Comparison of ENCODE assay signal across 15 mouse cellular contexts in the genomic region with DNA sequence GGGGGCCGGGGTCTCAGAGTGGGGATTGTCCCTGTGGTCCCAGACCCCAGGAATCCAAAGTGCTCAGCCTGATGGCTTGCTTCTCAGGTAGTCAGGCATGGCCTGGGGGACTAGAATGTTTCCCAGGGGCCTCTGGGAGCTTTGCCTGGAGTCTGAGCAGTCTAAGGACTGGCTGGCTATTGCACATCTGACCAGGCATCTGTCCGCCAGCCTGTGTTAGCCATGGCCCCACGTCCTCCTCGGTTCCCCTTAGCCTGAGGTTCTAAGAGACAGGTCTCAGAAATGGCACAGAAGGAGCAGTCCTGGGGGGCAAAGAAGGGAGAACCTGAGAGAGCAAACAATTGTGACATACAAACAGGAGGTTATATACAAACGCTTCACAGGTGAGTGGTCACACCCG.
"Had no signal": no experiment of that assay in that cellular context is flagged by ENCODE, and none has a peak within 500 bp of the region (broad histone marks: within the 10 kb centered on the region; RNA-seq: fewer than 3 reads in every experiment).

No protein-coding gene starts in this region.

- H3K36me3 ChIP-seq: lung, embryonic 15.5 days; midbrain, embryonic 13.5 days; neural tube, embryonic 12.5 days; stomach, embryonic 15.5 days had no signal

- H3K27ac ChIP-seq: lung, embryonic 15.5 days; macrophage; midbrain, embryonic 13.5 days; neural tube, embryonic 12.5 days; stomach, embryonic 15.5 days; stomach, postnatal 0 days had no signal

- H3K27me3 ChIP-seq: lung, embryonic 15.5 days; megakaryocyte, embryonic 14.5 days; midbrain, embryonic 13.5 days; neural tube, embryonic 12.5 days; stomach, embryonic 15.5 days had no signal

- H3K4me3 ChIP-seq: lung, embryonic 15.5 days; megakaryocyte, embryonic 14.5 days; midbrain, embryonic 13.5 days; neural tube, embryonic 12.5 days; stomach, embryonic 15.5 days had no signal

- H3K9me3 ChIP-seq: lung, embryonic 15.5 days; megakaryocyte, embryonic 14.5 days; midbrain, embryonic 13.5 days; neural tube, embryonic 12.5 days; stomach, embryonic 15.5 days had no signal

- H3K4me1 ChIP-seq: midbrain, embryonic 13.5 days; neural tube, embryonic 12.5 days; stomach, embryonic 15.5 days had no signal

- DNase-seq: liver, postnatal 0 days; lung, adult 2 months; lung, postnatal 14 days; lung, postnatal 36 days; right cerebral cortex, postnatal 14 days; thymus, adult 2 months; thymus, postnatal 25 days; thymus, postnatal 4 days had no signal
